Mouse (Mus musculus): Measurements from ENCODE around the gene Saal1. TPM values are rescaled to one million over a fixed set of nuclear protein-coding genes. Genes with fewer than 3 reads are reported as not detected.

Gene Saal1
- polyA plus RNA-seq, 1 experiment from 2014 or later = 14.8 TPM

DNA sequence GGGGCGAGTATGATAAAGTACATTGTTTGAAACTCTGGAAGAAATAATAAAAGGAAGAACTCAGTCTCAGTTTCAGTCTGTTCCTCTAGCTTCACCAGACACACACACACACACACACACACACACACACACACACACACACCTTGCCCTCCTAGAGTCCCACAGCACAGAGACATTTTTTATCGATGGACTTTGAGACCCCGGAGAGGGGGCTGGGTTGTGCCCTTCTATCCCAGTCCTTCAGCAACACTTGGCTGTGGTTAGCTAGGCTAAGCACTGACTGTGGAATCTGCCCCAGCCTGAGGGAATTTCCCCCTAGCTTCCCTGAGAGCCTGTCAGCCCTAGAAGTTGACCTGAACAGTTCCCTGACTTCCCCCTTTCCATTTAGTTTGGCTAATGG lies 13.4 kb upstream of the Saal1 start:
- WGBS = 88% methylated on average over 3 of the region's 3 CpGs
- no peak overlapping the region for H3K4me3 ChIP-seq

DNA sequence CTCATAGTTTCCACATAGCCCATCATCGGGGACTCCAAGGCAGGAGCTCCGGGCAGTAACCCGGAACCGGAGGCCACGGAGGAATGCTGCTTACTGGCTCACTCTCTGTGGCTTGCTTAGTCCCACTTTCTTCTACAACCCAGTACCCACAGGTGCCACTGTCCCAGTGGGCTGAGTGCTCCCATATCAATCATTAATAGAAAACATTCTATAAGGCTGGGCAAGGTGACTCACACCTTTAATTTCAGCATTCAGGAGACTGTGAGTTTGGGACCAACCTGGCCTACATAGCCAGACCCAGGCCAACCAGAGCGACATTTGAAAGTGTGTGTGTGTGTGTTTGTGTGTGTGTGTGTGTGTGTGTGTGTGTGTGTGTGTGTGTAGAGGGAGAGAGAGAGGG lies 12.9 kb upstream of the Saal1 start:
- Histone ChIP-seq H3K27ac (replicated peaks) (no peak overlapping the region), H3K36me3 (no peaks in the 10 kb centered on the region), H3K4me2 (no peak overlapping the region), H3K4me1 (replicated peaks) (no peaks in the 10 kb centered on the region), H3K9ac (no peak overlapping the region), H3K9me3 (no peaks in the 10 kb centered on the region), H3K27me3 (peaks cover 14% of the 10 kb centered on the region), H3K4me3 (no peak overlapping the region)
- WGBS = 91% methylated on average over 6 of the region's 6 CpGs
- ATAC-seq (ENCODE audit: low read depth) = no peak

More for the DNA sequence above, 13.4 kb upstream of the Saal1 start:
- Histone ChIP-seq H3K27ac (replicated peaks) (no peak overlapping the region), H3K4me2 (no peak overlapping the region), H3K36me3 (no peaks in the 10 kb centered on the region), H3K9me3 (no peaks in the 10 kb centered on the region), H3K27me3 (peaks cover 14% of the 10 kb centered on the region), H3K9ac (no peak overlapping the region), H3K4me1 (replicated peaks) (no peaks in the 10 kb centered on the region)
- ATAC-seq (ENCODE audit: low read depth) = no peak

DNA sequence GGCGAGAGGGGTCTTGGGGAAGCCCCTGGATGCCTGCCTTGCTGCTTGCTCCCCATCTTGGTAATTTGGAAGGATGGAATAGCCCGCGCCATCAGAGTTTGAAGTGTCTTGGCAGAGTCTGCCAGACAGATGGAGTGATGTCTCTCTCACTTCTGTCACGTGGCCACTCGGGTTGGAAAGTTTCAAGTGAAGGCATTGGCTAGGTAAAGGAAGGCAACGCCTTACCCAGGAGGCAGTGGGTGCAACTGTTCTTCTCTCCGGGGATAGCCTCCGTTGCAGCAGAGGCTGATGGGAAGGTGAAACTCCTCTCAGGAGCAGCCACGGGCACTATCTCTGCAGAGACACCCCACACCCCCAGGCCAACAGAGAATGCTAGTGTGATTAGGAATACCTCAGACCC lies 10.0 kb upstream of the Saal1 start:
- no peaks in the 10 kb centered on the region for H3K36me3 ChIP-seq
- 83% methylated on average over 9 of the region's 9 CpGs for WGBS

DNA sequence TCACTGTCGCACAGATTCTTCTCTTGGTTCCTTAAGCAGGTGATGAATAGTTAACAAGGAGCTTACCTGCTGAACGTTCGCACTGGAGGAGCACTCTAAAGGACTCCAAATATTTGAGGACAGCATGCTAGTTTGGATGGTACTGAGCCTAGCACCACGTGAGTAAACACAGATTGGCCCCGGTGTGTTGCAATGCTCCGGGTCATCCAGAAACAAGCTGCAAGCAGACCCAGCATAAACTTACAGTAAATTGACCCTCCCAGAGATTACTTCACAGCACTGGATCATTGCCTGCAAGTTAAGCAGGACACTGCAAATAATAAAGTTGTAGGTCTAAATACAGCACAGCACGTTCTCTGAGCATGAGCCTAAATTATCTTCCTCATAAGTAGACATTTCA lies 9.0 kb upstream of the Saal1 start:
- peaks cover 13% of the 10 kb centered on the region for H3K27me3 ChIP-seq
- no peaks in the 10 kb centered on the region for H3K36me3 ChIP-seq
- no peak for ATAC-seq (ENCODE audit: low read depth)
- no peak overlapping the region for H3K9ac ChIP-seq
- no peaks in the 10 kb centered on the region for H3K4me1 ChIP-seq (replicated peaks)
- no peaks in the 10 kb centered on the region for H3K9me3 ChIP-seq
- no peak overlapping the region for H3K4me3 ChIP-seq
- H3K4me2 ChIP-seq = no peak overlapping the region
- WGBS = 88% methylated on average over 7 of the region's 7 CpGs
- H3K27ac ChIP-seq (replicated peaks) = no peak overlapping the region

More for the DNA sequence above, 10.0 kb upstream of the Saal1 start:
- no peaks in the 10 kb centered on the region for H3K4me1 ChIP-seq (replicated peaks)
- H3K4me2 ChIP-seq = no peak overlapping the region
- H3K4me3 ChIP-seq = no peak overlapping the region
- H3K9me3 ChIP-seq = no peaks in the 10 kb centered on the region
- H3K9ac ChIP-seq = no peak overlapping the region
- ATAC-seq (ENCODE audit: low read depth) = no peak
- no peak overlapping the region for H3K27ac ChIP-seq (replicated peaks)
- H3K27me3 ChIP-seq = peaks cover 14% of the 10 kb centered on the region

DNA sequence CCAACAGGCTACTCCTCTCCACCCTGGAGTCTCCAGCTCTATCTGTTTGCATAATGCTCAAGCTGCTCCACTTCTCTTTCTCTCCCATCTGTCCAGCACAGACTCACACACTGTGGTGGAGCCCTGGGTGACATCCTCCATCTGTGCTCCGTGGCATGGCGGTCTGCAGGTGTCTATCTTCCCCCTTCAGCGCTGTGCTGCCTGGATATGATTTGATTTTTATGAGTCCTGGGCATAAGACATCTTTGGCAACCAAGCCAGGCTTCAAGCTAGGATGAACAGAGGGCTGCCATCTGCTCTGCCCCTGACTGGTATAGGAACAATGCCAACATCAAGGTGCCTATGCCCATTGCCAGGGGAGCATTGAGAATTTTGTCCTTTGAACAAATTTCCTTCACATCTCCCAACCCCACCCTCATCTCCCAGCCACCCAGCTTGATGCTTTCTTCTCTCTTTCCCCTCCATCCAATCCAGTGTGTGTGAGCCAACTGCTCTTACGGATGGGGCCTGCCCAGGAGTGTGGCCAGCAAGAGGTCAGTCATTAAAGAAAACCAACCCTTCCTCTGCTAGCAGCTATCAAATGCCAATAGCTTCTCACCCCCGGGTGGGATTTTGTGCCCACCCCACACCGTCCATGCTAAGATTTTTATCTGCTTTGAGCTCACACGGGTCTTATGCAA lies 8.3 kb upstream of the Saal1 start:
- no peak overlapping the region for H3K4me2 ChIP-seq
- H3K27me3 ChIP-seq = peaks cover 11% of the 10 kb centered on the region; the same call in 1 of the 2 replicates
- no peaks in the 10 kb centered on the region for H3K9me3 ChIP-seq
- WGBS = 87% methylated on average over 7 of the region's 7 CpGs
- no peak overlapping the region for H3K9ac ChIP-seq
- no peaks in the 10 kb centered on the region for H3K4me1 ChIP-seq (replicated peaks)
- no peak for ATAC-seq (ENCODE audit: low read depth)
- no peak overlapping the region for H3K27ac ChIP-seq (replicated peaks)
- H3K4me3 ChIP-seq = no peak overlapping the region
- no peaks in the 10 kb centered on the region for H3K36me3 ChIP-seq

DNA sequence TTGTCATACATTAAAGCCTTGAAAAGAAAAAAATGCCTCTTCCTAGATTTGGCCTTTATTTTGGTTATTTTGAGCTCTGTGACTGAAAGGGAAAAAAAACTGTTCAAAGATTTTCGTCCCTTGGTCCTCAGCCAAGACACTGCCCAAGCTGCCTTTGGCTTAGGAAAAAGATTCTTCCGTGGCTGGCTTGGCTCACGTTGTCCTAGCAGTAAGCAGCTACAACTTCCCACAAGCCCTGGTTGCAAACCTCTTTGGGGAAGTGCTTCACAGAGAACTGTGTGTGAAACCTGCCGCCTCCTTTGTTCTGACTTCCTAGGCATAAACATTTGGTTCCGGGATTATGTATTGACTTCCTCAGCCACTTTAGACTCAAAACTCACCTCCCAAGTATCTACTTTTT lies 6.4 kb upstream of the Saal1 start:
- no peaks in the 10 kb centered on the region for H3K4me1 ChIP-seq (replicated peaks)

DNA sequence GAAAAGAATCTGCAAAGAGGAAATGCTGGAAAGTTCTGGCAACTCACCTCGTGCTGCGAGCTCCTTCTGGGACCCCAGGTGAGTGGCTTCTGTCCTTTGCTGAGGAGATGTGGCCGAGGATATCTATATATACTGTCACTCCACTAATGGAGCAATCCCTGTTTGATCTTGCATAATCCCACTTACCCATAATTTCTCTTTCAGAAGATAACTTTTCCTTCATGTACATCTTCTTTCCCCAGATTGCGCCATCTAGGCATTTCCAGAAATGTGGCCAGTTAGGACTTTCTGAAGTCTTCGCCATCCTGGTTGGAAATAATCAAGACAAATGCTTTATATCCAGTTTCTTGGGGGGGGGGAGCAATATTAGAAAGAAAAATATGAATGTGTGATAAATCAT lies 5.1 kb upstream of the Saal1 start, which contains the start of gene Saa3:
Saa3 (minus strand) TSS at position 101 of the 400 bp plus-strand sequence.
- Histone ChIP-seq H3K9me3 (no peaks in the 10 kb centered on the region), H3K4me1 (replicated peaks) (no peaks in the 10 kb centered on the region), H3K36me3 (no peaks in the 10 kb centered on the region), H3K9ac (no peak within 1 kb of the TSS), H3K4me3 (no peak within 1 kb of the TSS), H3K27me3 (peaks cover 5% of the 10 kb centered on the region; the same call in 1 of the 2 replicates), H3K4me2 (no peak within 1 kb of the TSS), H3K27ac (replicated peaks) (no peak within 1 kb of the TSS)
- WGBS = 92% methylated on average over 5 of the region's 5 CpGs
- no peak for ATAC-seq (ENCODE audit: low read depth)

More for the DNA sequence above, 6.4 kb upstream of the Saal1 start:
- Histone ChIP-seq H3K9me3 (no peaks in the 10 kb centered on the region), H3K27ac (replicated peaks) (no peak overlapping the region), H3K4me2 (no peak overlapping the region), H3K9ac (no peak overlapping the region), H3K27me3 (peaks cover 11% of the 10 kb centered on the region; the same call in 1 of the 2 replicates), H3K36me3 (no peaks in the 10 kb centered on the region), H3K4me3 (no peak overlapping the region)
- 65% methylated on average over 5 of the region's 5 CpGs for WGBS
- ATAC-seq (ENCODE audit: low read depth) = no peak

DNA sequence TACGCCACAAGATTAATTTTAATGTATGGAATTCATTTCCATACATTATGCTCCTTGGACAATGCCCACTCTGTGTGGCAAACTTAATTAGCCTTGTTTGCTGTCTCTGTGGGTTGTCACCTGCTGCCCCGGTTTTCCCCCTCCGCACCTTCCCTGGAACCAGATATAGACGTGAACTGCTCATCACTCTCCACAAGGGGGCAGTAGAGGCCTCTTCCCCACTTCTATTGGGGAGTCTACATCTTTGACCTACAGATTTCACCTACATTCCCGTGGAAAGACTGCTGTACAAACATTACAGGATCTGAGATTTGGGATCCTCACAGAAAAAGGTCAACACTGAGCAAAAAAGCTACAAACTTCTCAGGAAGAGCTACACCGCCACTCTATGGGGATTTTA lies 4.0 kb upstream of the Saal1 start:
- H3K4me2 ChIP-seq = no peak overlapping the region
- no peak overlapping the region for H3K27ac ChIP-seq (replicated peaks)
- no peak overlapping the region for H3K9ac ChIP-seq
- WGBS = 37% methylated on average over 6 of the region's 6 CpGs
- ATAC-seq (ENCODE audit: low read depth) = no peak
- H3K4me1 ChIP-seq (replicated peaks) = peaks cover 3% of the 10 kb centered on the region
- H3K4me3 ChIP-seq = no peak overlapping the region
- no peaks in the 10 kb centered on the region for H3K9me3 ChIP-seq
- no peaks in the 10 kb centered on the region for H3K36me3 ChIP-seq
- peaks cover 3% of the 10 kb centered on the region; the same call in 1 of the 2 replicates for H3K27me3 ChIP-seq

DNA sequence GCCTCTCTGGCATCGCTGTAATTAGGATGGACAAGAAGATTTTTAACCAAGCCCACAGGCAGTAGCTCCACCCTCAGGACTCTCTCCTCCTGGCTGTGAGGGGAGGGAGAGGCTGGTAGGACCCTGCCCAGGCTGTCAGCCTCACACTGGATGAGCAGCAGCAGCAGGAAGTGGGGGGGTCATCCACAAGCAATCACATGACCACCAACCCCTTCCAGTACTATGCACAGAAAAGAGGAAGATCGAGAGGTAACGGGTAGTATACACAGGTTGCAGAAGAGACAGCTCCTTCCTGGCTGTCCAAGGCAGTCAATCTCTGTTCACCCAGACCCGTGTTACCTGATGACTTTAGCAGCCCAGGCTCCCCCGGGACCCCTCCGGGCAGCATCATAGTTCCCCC lies 1.8 kb upstream of the Saal1 start:
- peaks cover 8% of the 10 kb centered on the region; the same call in 1 of the 2 replicates for H3K36me3 ChIP-seq
- no peak for ATAC-seq (ENCODE audit: low read depth)
- H3K27me3 ChIP-seq = no peaks in the 10 kb centered on the region
- no peak overlapping the region for H3K4me3 ChIP-seq
- 77% methylated on average over 6 of the region's 6 CpGs for WGBS
- no peak overlapping the region for H3K27ac ChIP-seq (replicated peaks)
- no peaks in the 10 kb centered on the region for H3K9me3 ChIP-seq
- H3K4me1 ChIP-seq (replicated peaks) = peaks cover 9% of the 10 kb centered on the region
- no peak overlapping the region for H3K9ac ChIP-seq
- no peak overlapping the region for H3K4me2 ChIP-seq

DNA sequence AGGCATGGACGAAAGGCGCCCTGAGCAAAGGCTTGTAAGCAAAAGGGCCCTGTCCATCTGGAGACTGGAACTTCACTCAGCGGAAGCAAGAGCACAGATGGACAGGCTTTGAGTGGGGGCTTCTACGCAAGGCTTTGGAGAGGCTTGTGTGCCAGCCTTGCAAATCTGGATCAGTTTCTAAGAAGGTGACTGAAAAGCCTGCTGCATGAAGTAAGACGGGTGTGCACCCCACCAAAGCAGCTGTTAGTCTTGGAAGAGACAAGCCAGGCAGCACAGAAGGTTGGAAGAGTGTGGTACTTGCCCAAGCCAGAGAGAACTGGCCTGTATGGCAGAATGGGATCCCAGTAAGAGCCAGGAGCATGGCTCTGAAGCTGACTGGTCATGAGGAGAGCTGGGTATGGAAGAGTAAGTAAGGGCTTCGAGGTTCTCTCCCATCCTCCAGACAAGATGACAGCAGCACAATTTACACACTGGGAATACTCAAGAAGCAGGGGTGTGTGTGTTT lies 9.9 kb downstream of the Saal1 start:
- no peaks in the 10 kb centered on the region for H3K27me3 ChIP-seq
- H3K36me3 ChIP-seq = peaks cover 92% of the 10 kb centered on the region
- 96% methylated on average over 6 of the region's 6 CpGs for WGBS
- H3K9me3 ChIP-seq = no peaks in the 10 kb centered on the region
- H3K27ac ChIP-seq (replicated peaks) = no peak overlapping the region
- ATAC-seq (ENCODE audit: low read depth) = no peak
- no peak overlapping the region for H3K4me3 ChIP-seq
- no peak overlapping the region for H3K9ac ChIP-seq
- H3K4me2 ChIP-seq = no peak overlapping the region
- no peaks in the 10 kb centered on the region for H3K4me1 ChIP-seq (replicated peaks)

DNA sequence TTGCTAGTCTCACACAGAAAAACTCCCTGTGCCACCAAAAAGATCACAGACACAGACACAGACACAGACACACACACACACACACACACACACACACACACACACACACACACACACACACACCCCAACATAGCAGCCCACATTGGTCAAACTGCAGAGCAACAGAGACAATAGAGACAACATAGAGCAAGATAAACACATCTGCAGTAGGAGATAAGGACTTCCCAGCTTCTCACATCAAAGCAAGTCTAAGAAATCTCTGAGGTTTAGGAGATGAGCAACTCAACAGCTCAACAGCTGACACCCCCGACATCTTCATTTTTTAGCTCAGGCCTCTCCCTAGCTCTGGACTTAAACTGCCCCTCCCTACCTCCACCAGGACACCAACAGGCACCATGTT lies 13.7 kb downstream of the Saal1 start:
- no peak overlapping the region for H3K4me2 ChIP-seq
- H3K9ac ChIP-seq = no peak overlapping the region
- H3K4me1 ChIP-seq (replicated peaks) = no peaks in the 10 kb centered on the region
- H3K27me3 ChIP-seq = no peaks in the 10 kb centered on the region
- 85% methylated on average over 1 of the region's 1 CpGs for WGBS
- H3K9me3 ChIP-seq = no peaks in the 10 kb centered on the region
- H3K36me3 ChIP-seq = peaks cover 74% of the 10 kb centered on the region
- H3K27ac ChIP-seq (replicated peaks) = no peak overlapping the region
- ATAC-seq (ENCODE audit: low read depth) = no peak
- no peak overlapping the region for H3K4me3 ChIP-seq

DNA sequence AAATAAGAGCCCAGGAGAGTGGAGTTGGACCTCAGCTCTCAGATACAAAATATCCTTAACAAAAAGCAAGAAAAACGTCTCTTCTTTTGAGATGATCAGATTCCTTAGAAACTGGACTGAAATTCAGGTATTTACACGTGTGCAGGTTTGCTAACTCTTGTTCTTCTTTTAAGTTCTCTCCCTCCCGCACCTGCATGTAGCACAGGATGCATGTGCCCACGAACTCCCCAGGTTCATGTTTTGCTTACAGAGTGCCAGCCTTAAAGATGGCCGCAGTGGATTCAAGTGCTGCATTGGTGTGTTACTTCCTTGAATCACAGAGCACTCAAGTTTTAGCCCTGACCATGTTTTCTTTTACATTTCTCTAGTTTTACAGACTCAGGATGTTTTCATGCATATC lies 23.7 kb downstream of the Saal1 start:
- H3K36me3 ChIP-seq = peaks cover 41% of the 10 kb centered on the region
- no peak overlapping the region for H3K27ac ChIP-seq (replicated peaks)
- no peaks in the 10 kb centered on the region for H3K27me3 ChIP-seq
- H3K9me3 ChIP-seq = no peaks in the 10 kb centered on the region
- no peak for ATAC-seq (ENCODE audit: low read depth)
- H3K9ac ChIP-seq = no peak overlapping the region
- H3K4me2 ChIP-seq = no peak overlapping the region
- H3K4me1 ChIP-seq (replicated peaks) = no peaks in the 10 kb centered on the region
- no peak overlapping the region for H3K4me3 ChIP-seq
- WGBS = 90% methylated on average over 5 of the region's 5 CpGs

DNA sequence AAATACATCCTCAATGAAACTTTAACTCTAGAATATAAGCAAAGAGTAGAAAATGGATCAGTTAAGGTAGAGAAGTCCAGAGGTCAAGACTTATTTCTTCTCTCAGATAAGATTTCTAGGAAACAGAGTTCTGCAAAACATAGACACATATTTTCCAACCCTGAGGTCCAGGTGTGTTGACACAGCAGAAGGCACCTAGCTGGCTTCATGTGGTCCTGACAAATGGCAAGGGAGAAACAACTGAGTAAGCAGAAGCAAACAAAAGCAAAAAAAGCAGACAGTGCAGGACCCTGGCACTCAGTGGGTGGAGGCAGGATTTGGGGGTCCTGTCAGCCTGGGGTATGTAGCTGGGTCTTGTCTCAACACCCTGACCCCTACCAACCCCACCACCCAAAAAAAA lies 29.7 kb downstream of the Saal1 start:
- no peak overlapping the region for H3K4me3 ChIP-seq
- 0 out of 2 replicates have a peak, but pooled peaks cover 10% of the 10 kb centered on the region for H3K4me1 ChIP-seq (replicated peaks)
- ATAC-seq (ENCODE audit: low read depth) = no peak
- no peak overlapping the region for H3K4me2 ChIP-seq
- H3K36me3 ChIP-seq = no peaks in the 10 kb centered on the region
- no peaks in the 10 kb centered on the region for H3K9me3 ChIP-seq
- H3K27ac ChIP-seq (replicated peaks) = no peak overlapping the region
- no peak overlapping the region for H3K9ac ChIP-seq
- H3K27me3 ChIP-seq = no peaks in the 10 kb centered on the region

Measured in neural tube, embryonic 13.5 days (tissue).